Mouse (Mus musculus) liver, adult 2 months (tissue): Measurements from ENCODE around the gene Nsun2.

ENCODE experiments used
- CTCF ChIP-seq: fragments of 200-500 bp; IDR thresholded peaks from 2 replicates; pipeline ENCODE4 v1.5.1; 2011; ENCODE audit warnings: low read depth, low read length, control low read depth
- POLR2A ChIP-seq: fragments of 200-500 bp; IDR thresholded peaks from 2 replicates; pipeline ENCODE4 v1.6.1; 2011; ENCODE audit warnings: low read length, control low read depth; ENCODE audit not compliant: insufficient read depth; ENCODE audit errors: extremely low read depth

GRCm38 (mm10) chr13:69608734-69609133, 75.2 kb downstream of the Nsun2 start:
- TF ChIP-seq CTCF (no peak), POLR2A (no peak)
